Mouse (Mus musculus) testis, adult 2 months (tissue): ENCODE measurements around the gene Phykpl.

Experiments
- CTCF ChIP-seq: fragments of 200-500 bp; IDR thresholded peaks from 2 replicates; pipeline ENCODE4 v1.5.1; 2012; ENCODE audit warnings: low read depth, mild to moderate bottlenecking, inconsistent platforms, low read length, moderate library complexity; ENCODE audit not compliant: control insufficient read depth, insufficient read depth, insufficient replicate concordance
- POLR2A ChIP-seq: fragments of 200-500 bp; IDR thresholded peaks from 2 replicates; pipeline ENCODE4 v1.6.1; 2012; ENCODE audit warnings: low read depth, mild to moderate bottlenecking, inconsistent platforms, low read length, moderate library complexity; ENCODE audit not compliant: control insufficient read depth

DNA sequence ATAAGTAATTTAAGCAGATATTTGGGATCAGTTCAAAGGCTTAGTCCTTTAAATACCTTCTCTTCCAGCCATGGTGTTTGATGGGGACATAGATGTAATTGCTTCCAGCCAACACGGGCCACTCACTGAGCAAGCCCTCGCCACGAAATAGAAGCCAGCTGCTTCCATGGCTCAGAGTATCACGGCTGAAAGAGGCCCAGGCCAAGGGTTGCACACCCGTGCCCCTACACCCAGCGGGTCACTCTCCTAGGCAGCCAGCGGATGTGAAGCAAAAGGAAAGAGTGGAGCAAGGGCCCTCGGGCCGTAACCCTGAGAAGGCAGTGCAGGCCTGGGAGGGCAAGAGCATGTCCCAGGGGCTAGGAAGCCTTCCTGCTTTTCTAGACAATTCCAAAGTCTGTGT lies 42.1 kb upstream of the Phykpl start:
- TF ChIP-seq CTCF (no peak), POLR2A (no peak)
